Mouse (Mus musculus): Measurements from ENCODE around the gene Bloc1s4.
A peak's percentile ranks its signal among the peaks of the same experiment; 100 is the strongest.

The Bloc1s4 gene

DNA sequence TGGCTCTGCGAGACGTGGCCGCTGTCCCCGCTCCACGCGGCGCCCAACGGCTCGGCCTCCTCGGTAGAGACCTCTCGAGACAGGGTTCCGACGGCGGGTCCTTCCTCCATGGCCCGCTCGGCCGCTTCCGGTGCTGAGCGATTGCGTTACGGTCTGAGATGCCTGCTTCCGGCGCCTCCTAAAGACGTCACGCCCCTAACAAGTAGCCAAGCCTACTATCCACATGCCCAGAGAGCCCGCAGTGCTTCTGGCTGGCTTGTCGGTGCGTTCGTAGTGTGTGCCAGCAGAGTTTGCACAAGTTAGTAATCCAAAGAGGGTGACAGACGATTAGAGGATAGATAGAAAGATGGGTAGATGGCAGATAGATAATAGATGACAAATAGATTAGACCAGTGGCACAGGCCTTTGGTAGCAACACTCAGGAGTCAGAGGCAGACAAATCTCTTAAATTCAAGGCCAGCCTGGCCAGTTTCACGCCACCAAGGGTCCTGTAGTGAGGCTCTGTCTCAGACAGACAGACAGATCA, at the start of gene Bloc1s4:
TSS of gene Bloc1s4 (minus strand) at position 115 of the 526 bp plus-strand sequence.
- DNase-seq: peak; percentile 94 to 97

DNA sequence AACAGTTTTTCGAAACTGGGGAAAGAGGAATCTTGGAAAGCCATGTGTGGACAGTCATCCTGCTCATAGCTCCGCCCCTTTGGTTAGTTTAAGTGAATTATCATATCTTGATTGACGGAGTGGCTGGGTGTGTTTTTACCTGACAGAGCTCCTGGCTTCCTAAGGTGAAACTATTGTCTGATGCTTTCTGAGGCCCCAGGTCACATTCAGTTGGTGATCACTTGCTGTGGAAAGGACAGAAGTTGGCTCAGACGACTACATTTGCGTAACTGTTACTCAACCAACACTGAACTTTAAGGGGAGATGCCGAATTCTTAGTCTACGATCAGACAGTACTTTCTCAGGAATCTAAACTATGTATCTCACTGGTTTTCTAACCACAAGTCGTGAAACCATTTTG, 48.8 kb upstream of the Bloc1s4 start:
- DNase-seq: no peak

DNA sequence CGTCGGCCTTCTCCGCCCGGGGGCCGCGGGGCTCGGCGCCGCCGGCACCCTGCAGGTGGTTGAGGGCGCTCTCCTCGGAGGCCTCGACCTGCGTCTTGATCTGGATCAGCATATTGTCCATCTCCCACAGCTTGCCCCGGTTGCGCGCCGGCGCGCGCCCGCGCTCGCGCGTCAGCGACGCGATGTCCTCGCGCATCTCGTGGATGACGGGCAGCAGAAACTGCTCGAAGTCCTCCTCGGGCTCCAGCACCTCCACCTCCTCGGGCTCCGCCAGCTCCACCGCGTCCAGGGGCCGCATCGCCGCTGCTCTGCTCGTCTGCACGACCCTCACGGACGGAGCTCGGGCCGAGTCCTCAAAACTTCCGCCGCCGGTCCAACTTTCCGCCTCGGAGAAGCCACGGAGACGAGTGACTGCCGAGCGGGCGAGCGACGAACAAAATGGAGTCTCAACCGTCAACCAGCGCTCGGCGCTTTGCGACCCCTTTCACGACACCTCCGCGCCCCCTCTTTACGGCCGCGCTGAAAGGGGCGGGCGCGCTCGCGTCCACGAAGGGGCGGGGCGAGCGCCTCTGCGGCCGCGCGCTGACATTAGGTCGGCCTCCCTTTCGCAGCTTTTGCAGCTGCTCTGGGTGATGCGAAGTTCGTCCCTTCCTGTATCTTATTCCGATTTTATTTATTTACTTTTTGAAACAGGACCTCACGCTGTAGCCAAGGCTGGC, 48.0 kb upstream of the Bloc1s4 start, which contains the start of gene Mrfap1:
TSS of gene Mrfap1 (minus strand) at position 477 of the 719 bp plus-strand sequence.
- DNase-seq: peak; percentile 91 to 95

DNA sequence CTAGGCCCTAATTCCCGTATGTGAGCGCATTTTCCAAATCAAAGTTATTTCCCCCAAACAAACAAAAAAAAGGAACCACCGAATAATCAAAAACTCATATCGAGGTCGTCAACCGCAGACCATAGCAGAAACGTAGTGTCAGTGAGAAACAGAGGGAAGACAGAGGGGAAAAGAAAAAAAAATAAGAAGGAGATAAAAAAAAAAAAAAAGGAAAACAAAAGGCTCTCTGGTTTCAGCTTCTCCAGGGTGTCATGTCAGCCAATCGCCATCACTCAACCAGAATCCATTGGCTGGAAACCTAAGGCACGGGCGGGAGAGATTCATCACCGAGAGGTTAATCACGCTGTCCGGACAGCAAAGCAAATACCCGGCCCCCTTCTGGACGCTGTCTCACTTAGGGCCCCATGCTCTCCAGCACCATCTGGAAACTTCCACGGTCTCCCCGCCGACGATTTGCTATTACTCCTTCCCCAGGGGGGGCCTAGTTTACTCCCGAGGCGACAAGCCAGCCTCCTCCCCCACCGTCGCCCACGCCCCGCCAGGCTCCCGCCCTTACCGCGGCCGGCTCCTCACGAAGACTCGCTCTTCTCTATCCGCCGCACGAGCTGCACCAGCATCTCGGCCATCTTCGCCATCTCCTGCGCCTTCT, 47.3 kb upstream of the Bloc1s4 start:
- DNase-seq: peak; percentile 42 to 62

DNA sequence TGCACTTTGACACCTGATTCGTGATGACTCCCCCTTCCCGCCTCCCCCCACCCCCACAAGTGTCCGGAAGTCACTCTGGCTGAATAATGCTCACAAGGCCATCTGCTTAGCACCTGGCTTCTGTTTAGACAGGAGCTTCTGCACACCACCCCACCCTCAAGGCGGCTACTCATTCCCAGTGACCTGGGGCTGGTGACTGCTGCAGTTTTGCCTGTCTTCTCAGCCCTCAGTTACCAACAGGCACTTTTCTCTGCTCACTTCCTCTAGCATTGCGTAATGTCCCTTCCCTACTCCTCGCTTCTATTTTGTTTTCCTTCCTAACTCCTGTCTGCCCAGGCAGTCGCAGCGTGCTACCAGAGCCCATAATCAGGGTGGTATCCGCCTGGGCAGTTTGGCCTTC, 43.4 kb upstream of the Bloc1s4 start:
- DNase-seq: no peak

DNA sequence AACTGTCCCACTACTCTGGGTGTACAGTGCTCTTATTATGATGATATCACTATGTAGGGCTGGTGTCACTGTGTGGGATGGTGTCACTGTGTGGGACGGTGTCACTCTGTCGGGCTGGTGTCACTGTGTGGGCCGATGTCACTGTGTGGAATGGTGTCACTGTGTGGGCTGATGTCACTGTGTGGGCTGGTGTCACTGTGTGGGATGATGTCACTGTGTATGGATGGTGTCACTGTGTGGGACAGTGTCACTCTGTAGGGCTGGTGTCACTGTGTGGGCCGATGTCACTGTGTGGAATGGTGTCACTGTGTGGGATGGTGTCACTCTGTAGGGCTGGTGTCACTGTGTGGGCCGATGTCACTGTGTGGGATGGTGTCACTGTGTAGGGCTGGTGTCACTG, 37.6 kb upstream of the Bloc1s4 start:
- DNase-seq: no peak

DNA sequence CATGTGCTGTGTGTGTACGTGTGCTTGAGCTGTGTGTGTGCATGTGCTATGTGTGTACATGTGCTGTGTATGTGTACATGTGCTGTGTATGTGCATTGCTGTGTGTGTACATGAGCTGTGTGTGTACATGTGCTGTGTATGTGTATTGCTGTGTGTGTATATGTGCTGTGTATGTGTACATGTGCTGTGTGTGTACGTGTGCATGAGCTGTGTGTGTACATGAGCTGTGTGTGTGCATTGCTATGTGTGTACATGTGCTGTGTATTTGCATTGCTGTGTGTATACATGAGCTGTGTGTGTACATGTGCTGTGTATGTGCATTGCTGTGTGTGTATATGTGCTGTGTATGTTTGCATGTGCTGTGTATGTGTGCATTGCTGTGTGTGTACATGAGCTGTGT, 31.1 kb upstream of the Bloc1s4 start:
- no peak for DNase-seq

DNA sequence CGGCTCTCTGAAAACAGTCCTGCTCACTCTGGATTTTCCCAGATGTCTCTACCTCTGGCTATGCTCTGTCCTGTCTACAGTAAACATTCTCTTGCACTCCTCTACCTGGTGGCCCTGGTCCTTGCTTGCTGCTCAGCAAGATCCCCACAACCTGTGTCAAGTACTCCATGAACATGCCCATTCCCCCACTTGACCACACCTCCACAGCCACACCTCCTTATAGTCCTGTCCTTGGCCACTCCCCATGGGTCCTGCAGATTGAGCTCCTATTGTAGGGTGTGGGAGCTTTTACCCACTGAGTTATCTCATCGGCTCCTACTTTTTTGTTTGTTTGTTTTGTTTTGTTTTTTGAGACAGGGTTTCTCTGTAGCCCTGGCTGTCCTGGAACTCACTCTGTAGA, 30.5 kb upstream of the Bloc1s4 start:
- no peak for DNase-seq

DNA sequence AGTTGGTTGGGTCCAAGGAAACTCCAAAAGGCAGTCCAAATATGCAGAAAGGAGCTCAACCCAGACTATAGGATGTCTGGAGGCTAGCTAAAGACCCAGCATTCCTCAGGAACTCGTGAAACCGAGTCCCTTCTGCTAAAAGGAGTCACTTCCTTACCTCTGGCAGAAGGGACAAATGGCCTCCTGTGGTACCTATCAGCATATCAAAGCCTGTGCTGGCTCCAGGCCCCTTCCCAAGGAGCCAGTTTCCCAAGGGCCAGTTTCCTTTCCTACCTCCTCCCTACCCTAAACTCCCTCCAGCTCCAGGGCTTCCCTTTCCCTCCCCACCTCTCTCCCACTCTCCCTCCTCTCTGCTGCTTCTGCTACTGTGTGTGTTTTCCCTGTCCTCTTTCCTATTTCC, 28.7 kb upstream of the Bloc1s4 start:
- DNase-seq: no peak

DNA sequence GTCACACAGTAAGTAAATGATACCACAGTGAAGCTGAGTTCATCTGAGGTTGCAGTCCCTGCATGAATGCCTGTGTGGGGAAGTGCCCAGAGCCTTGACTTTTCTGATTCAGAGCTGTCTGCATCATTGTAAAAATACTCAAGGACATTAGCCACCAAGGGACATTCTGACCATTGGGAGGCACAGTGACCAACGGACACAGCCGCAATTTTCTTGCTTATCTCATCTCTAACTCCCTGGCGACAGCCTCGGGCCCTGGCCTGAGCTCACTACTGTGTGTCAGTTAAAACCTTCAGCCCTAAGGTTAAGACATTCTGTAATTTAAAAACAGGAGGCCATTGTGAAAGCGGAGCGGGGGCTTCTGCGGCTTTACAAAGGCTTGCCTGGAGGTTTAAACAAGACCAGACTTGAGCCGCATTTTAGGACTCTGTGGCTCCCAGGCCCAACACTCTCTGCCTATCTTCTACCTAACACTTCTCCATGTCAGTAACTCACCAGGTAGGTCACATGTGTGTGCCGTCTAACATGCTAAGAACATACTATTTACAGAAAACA, 27.6 kb upstream of the Bloc1s4 start:
- no peak for DNase-seq

DNA sequence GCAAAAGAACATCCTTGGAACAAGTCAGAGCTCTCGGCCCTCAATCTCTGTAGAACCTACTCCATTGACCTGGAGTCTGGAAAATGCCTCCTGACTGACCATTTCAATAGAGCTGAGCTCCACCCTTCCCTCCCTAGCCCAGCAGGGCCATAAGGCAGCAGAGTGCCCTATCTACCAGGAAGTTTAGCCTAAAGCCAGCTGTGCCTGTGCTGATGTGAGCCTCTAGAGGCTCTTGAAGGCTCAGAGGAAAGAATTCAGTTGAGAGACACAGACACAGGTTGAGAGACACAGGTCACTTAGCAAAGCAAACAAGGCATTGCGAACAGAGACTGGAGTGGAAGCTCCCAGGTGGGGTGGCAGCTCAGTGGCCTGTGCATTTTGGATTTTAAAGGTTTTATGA, 26.9 kb upstream of the Bloc1s4 start:
- DNase-seq: no peak

DNA sequence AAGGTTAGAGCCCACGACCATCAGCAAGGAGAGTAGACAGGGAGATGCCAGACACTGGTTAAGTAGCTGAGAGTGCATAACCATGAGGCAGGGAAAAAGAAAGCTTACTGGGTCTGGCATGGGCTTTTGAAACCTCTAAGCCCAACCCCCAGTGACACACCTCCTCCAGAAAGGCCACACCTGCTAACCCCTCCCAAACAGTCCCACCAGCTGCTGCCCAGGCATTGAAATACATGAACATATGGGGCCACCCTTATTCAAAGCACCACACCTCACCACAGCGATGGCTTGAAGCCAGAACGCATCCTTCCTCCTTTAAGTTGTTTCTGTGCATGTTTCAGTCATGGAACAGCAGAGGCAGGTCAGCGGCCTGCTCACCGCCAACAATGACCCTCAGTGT, 24.1 kb upstream of the Bloc1s4 start:
- no peak for DNase-seq

DNA sequence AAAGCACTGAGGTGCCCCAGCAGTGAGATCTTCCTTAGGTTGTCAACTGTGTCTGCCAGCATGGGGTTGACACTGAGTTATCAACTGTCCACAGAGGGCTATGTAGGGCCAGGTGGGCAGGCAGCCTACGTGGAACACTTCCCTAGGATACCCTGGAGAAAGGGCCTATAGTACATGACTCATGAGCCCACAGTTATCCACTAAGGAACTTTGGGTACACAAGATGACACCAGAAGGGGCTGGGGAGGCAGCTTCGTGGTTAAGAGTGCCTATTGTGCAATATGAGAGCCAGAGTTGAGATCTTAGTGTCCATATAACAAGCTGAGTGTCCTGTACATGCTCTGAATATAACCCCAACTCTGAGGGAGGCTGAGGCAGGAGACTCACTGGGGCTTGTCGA, 21.2 kb upstream of the Bloc1s4 start:
- DNase-seq: no peak

DNA sequence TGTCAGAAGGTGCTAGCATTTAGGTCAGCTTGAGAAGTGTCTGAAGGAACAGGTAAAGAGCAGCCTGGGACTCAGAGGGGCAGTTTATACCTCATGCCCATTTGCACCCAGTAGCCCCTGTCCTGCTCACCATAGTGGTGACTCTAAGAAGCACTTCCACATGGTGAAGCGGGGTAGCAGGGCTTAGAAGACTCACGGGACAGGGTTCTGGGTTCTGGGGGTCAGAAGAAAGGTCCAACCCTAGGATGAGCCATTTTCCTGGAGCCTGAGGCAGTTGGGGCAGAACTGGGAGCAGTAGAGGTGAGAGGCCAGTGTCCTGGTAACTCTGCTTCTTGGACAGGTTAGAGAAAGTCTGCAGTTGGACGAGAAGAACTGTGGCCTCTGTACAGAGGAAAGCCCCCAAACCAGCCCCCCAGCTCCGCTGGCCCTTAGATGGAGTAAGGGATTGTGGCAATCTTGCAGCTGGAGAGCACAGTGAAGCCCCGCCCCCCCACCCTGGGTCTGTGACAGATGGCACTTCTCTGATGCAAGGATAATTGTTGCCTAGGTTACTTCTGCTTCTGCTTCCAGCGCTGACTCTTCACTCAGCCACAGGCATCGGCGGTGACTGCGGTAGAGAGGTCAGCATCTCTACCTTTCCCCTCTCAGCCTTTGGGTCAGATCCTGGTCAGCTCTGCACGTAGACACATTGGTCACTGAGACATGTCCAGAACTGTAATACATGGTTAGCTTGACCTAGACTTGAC, 18.7 kb upstream of the Bloc1s4 start:
- no peak for DNase-seq

DNA sequence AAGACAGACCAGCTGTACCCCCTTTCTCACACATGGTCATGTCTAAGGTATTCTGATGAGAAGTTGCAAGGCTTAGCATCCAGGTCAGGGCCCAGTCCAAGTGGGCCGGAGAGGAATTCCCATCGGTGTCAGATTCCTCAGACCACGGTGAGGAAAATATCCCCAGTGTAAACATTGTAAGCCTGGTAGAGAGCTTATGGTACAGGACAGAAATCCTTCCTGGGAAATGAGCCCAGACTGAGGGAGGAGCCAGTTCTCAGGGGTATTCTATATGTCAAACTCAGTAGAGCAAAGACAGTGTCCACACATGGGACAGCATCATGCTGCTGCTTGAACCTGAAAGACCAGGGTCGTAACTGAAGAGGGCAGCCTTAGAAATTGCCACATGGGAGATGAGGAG, 11.4 kb upstream of the Bloc1s4 start:
- no peak for DNase-seq

DNA sequence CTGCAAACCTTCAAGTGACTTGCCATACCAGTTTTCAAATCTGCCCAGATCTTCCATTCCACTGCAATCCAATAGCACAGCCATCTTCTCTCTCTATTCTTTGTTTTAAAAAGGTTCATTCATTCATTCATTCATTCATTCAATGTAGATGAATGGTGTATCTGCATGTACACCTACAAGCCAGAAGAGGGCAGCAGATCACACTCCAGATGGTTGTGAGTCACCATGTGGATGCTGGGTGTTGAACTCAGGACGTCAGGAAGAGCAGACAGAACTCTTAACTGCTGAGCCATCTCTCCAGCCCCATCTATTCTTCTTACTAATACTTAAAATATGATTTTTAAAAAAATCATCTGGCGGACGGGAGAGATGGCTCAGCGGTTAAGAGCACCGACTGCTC, 8.6 kb upstream of the Bloc1s4 start:
- DNase-seq: peak; percentile 9 to 18

DNA sequence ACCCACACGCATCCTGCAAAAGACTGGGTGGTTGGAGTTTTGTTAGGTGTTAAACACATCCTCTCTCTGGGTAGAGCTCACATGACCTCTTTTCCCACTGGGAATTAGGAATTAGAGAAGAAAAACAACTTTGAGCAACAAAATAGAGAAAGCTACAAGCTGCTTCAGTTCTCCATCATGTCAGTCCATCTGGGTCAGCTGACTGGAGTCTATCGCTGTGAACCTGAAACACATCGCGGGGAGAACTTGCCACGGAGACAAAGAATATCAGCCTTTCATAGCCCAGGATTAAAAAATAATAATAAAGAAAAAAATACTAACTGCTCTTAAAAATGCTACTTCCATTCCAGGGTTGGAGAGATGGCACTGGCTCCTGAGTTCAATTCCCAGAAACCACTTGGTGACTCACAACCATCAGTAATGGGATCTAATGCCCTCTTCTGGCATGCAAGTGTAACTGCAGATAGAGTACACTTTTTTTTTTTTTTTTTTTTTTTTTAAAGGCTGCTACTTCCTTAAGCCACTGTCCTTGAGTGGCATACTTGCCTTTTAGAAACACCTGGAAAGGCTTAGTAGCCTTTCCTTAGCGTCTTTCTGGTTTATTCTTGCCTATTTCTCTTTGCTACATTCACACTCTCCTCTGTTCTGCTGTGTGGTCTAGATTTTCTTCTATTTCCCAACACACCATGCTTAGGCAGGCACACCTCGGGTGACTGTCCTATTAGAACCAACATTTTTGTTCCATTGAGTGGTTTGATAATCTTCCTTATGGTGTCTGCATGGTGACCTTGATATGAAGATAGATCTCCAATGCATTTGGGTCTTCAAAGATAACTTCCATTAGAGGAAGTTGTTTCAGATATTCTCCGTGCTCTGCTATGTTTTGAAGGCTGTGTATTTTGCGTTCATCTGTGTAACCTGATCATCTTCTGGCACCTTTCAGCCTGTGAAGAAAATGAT, 1.9 kb upstream of the Bloc1s4 start:
- DNase-seq: no peak

DNA sequence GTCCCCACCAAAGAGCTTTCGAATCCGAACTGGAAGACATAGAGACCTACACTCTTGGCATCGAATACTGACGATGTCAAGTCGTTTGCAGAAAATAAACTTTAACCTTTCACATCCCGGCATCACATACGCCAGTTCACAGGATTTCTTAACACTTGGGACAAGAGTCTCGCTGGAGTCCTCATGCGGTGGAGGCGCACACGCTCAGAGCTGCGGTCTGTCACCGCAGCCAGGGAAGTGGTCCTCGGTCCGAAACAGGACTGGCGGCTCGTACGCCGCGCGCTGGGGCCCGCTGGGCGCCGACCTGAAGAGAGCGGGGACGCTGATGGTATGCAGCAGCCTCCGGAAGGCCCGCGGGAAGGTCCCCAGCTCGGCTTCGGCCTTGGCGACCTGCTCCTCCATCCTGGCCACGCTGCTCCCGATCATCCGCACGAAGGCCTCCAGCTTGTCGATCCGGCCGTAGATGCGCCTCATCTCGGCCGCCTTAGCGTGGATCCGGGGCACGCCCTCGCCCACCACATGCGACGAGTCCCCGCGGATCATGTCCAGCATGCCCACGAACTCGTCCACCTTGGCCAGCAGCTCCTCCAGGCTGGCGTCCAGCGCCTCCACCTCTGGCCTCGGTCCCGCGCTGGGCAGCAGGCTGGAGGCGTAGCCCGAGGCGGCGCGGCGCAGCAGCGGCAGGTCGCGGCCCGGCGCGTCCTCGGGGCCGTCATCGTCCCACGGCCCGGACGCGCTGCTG, 485 bp downstream of the Bloc1s4 start:
- no peak for DNase-seq

DNA sequence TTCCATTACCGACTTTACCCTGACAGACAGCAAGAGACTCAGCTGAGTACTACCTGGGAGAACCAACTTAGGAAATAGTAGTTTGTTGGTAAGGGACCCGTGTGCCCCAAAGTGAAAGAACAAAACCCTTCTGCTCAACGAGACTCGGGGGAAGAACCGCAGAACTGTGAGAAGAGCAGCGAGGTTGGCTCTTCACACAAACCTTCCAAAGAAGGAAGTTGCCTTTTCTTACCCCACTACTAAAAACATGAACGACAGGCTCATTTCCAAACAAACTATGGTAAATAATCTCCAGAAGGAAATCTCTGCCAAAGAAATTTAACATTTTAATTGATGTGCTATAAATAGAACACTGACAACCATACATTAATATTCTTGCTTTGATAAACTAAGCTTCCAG, 1.4 kb downstream of the Bloc1s4 start:
- DNase-seq: no peak

DNA sequence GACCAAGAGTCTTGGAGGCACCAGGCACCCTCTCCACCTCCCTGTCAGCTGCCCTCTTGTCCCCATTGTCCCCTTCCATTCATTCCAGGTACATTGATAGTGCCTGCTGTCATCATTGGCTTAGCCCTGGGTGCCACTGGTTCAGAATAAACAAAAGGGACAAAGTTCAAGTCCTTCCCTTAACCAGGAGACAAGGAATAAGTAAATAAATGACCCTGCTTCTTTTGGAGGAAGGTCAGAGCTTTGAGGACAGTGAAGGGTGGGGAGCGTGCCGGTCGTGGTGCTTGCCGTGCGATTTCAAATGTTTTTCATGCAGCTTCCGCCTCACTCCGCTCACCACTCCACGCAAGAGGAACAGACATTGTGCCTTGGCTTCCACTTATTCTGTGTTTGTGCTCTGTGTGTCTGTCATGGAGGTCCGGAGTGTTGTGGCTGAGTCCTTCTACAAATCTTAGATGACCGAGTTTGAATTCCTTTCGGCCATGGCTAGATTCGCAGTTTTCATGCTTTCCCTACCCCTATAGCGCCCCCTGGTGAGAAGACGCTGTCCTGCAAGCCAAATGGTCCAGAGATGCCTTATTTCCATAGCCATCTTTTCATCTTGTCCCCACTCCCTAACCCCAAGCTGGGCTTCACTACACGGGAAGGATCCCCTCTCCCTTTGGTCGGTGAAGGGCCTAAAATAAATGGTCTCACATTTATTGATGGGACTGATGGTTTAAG, 6.2 kb downstream of the Bloc1s4 start:
- peak; percentile 74 to 92 for DNase-seq

DNA sequence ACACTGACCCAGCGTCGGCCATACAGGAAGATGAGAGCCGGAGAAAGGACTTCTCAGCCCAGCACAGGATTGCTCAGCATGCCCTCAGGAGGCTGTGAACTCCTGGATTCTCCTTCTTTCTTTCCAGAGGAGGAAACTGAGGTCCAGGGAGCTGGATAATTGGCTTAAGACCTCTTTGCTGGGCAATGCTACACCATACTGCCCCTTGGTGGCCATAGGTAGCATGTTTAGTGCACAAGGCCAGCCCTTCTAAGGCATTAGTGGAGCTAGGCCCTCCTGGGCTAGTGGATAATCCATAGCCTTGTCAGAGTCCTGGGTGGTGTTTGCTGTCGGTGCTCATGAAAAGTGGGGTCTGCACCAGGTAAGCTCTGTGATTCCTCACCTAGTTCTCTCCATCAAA, 8.6 kb downstream of the Bloc1s4 start:
- DNase-seq: peak; percentile 47 to 71

Measured in kidney, postnatal 36 days (tissue).